Mouse (Mus musculus) cortical plate, adult 2 months (tissue): ENCODE results near the gene Top1.

Source experiments
- CTCF ChIP-seq: fragments of 200-500 bp; IDR thresholded peaks from 2 replicates; pipeline ENCODE4 v1.5.1; 2011; ENCODE audit warnings: mild to moderate bottlenecking, control low read depth, low read length; ENCODE audit not compliant: insufficient read depth; ENCODE audit errors: extremely low read depth
- POLR2A ChIP-seq: fragments of 200-500 bp; IDR thresholded peaks from 2 replicates; pipeline ENCODE4 v1.6.1; 2011; ENCODE audit warnings: mild to moderate bottlenecking, low read length, control low read depth; ENCODE audit not compliant: insufficient read depth; ENCODE audit errors: extremely low read depth

DNA sequence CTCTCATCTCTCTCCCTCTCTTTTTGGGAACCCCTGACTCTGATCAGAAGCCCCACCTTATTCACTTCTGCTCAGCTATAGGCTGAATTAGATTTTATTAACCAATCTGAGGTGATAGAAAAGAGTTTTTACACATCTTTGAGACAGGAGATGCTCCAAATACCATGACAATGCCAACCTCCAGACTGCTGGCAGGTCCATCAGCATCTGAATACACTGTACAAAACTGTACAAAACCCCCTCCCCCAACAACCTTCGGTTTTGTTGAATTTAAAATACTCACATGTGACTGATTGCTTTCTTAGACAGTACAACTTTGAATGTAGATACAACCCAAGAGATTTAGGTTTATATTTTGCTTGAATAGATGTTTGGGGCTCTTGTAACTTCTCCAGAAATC, 10.5 kb downstream of the Top1 start:
- TF ChIP-seq CTCF: no peak
- TF ChIP-seq POLR2A: no peak
